Mouse (Mus musculus) forebrain, embryonic 11.5 days (tissue): Measurements from ENCODE around the gene Slc12a9. TPM values are rescaled to one million over a fixed set of nuclear protein-coding genes. Genes with fewer than 3 reads are reported as not detected.
"Not testable (repeated sequence)": the region's sequence is repeated elsewhere in the genome, so short reads cannot be mapped to it uniquely, and the experiment has no call there.

Source experiments
- ATAC-seq: fragments of 200-750 bp; cut with Nextera tagmentation; replicated peaks from 2 replicates; pipeline ENCODE4 v1.8.0; 2017; ENCODE audit warnings: moderate TSS enrichment; ENCODE audit not compliant: low FRiP score
- DNase-seq: peaks from one replicate; pipeline ENCODE4 v3.0.0-alpha.2; 2017; ENCODE audit warnings: low spot score
- H3K27ac ChIP-seq: fragments of 300-500 bp; sonication (generic); 2 replicates; pipeline ENCODE4 v1.5.1; 2014; ENCODE audit warnings: low read depth, low read length
- H3K27me3 ChIP-seq: fragments of 300-500 bp; sonication (generic); 2 replicates; pipeline ENCODE4 v1.6.1; 2014; ENCODE audit warnings: mild to moderate bottlenecking, low read length, mixed read lengths; ENCODE audit not compliant: control insufficient read depth, insufficient read depth
- H3K36me3 ChIP-seq: fragments of 300-500 bp; sonication (generic); 2 replicates; pipeline ENCODE4 v1.6.1; 2014; ENCODE audit warnings: mild to moderate bottlenecking, low read length, moderate library complexity, mixed read lengths; ENCODE audit not compliant: control insufficient read depth, insufficient read depth
- H3K4me1 ChIP-seq: fragments of 300-500 bp; sonication (generic); replicated peaks from 2 replicates; pipeline ENCODE4 v1.6.1; 2014; ENCODE audit warnings: low read length, mixed read lengths; ENCODE audit not compliant: control insufficient read depth, insufficient read depth
- H3K4me2 ChIP-seq: fragments of 300-500 bp; sonication (generic); 2 replicates; pipeline ENCODE4 v1.6.1; 2014; ENCODE audit warnings: low read depth, mild to moderate bottlenecking, low read length, moderate library complexity, mixed read lengths; ENCODE audit not compliant: severe bottlenecking
- H3K4me3 ChIP-seq: fragments of 300-500 bp; sonication (generic); 2 replicates; pipeline ENCODE4 v1.5.1; 2014; ENCODE audit warnings: low read depth, low read length
- H3K9ac ChIP-seq: fragments of 300-500 bp; sonication (generic); 2 replicates; pipeline ENCODE4 v1.6.1; 2014; ENCODE audit warnings: low read length
- H3K9me3 ChIP-seq: fragments of 300-500 bp; sonication (generic); 2 replicates; pipeline ENCODE4 v1.6.1; 2016; ENCODE audit warnings: low read length, mixed read lengths; ENCODE audit not compliant: control insufficient read depth
- WGBS: fragments of 180-500 bp; shearing (Covaris S2); extraction: QIAGEN DNeasy Blood & Tissue Kit; methylation state at CpG from one replicate; pipeline ENCODE4 v1.1.7; 2014; 5-methylcytosine and 5-hydroxymethylcytosine counted together
- microRNA-seq: library from miRNA; unstranded; fragments of <30 nt; microRNA quantifications from one replicate; pipeline ENCODE4, GENCODE M21; 2016; ENCODE audit not compliant: insufficient number of aligned reads
- polyA plus RNA-seq: library from polyadenylated mRNA; unstranded; fragments of >200 nt; fragmentation: Nextera tagmentation; extraction: Ambion mirVana; gene quantifications from 2 replicates; pipeline ENCODE4 v1.2.1, GENCODE M21; 2014

The Slc12a9 gene
- polyA plus RNA-seq, 1 experiment from 2014 or later, result 10.5 TPM

- Histone ChIP-seq H3K9ac (no peak overlapping the region), H3K36me3 (no peaks in the 10 kb centered on the region), H3K9me3 (no peaks in the 10 kb centered on the region), H3K4me2 (no peak overlapping the region), H3K4me1 (peaks cover 13% of the 10 kb centered on the region), H3K27ac (no peak overlapping the region), H3K27me3 (peaks cover 33% of the 10 kb centered on the region), H3K4me3 (no peak overlapping the region)
- 55% methylated on average over 7 of the region's 7 CpGs for WGBS
- no peak for ATAC-seq
- no peak for DNase-seq
These were observed 47.4 kb downstream of the Slc12a9 start for GRCm38 (mm10) chr5:137285986-137286385.

GRCm38 (mm10) chr5:137285045-137285444 lies 48.4 kb downstream of the Slc12a9 start:
- no peak overlapping the region for H3K9ac ChIP-seq
- H3K27ac ChIP-seq, result no peak overlapping the region
- no peak overlapping the region for H3K4me2 ChIP-seq
- H3K27me3 ChIP-seq, result peaks cover 26% of the 10 kb centered on the region
- no peaks in the 10 kb centered on the region for H3K9me3 ChIP-seq
- H3K4me3 ChIP-seq, result no peak overlapping the region
- peaks cover 13% of the 10 kb centered on the region for H3K4me1 ChIP-seq
- DNase-seq, result no peak
- 67% methylated on average over 5 of the region's 5 CpGs for WGBS
- ATAC-seq, result no peak
- no peaks in the 10 kb centered on the region for H3K36me3 ChIP-seq

- not testable (repeated sequence) for H3K9ac ChIP-seq, H3K9me3 ChIP-seq, H3K4me2 ChIP-seq, ATAC-seq, H3K36me3 ChIP-seq, H3K4me3 ChIP-seq, DNase-seq, H3K27ac ChIP-seq
- peaks cover 20% of the 10 kb centered on the region for H3K27me3 ChIP-seq
- WGBS, result 82% methylated on average over 5 of the region's 6 CpGs
- H3K4me1 ChIP-seq, result peaks cover 13% of the 10 kb centered on the region
These were observed 49.0 kb downstream of the Slc12a9 start for GRCm38 (mm10) chr5:137284411-137284810.

GRCm38 (mm10) chr5:137277360-137278342 lies 55.7 kb downstream of the Slc12a9 start:
- 59% methylated on average over 18 of the region's 18 CpGs for WGBS
- Histone ChIP-seq H3K4me2 (no peak overlapping the region), H3K27me3 (no peaks in the 10 kb centered on the region), H3K9me3 (no peaks in the 10 kb centered on the region; the same call in 1 of the 2 replicates), H3K4me3 (no peak overlapping the region), H3K27ac (no peak overlapping the region), H3K36me3 (no peaks in the 10 kb centered on the region), H3K4me1 (no peaks in the 10 kb centered on the region), H3K9ac (no peak overlapping the region)
- ATAC-seq, result no peak
- no peak for DNase-seq

GRCm38 (mm10) chr5:137268131-137268910 lies 65.1 kb downstream of the Slc12a9 start:
- WGBS, result 42% methylated on average over 18 of the region's 18 CpGs
- DNase-seq (no peak), ATAC-seq (no peak)
- no peak overlapping the region for H3K27ac ChIP-seq
- H3K27me3 ChIP-seq, result no peaks in the 10 kb centered on the region
- no peak overlapping the region for H3K4me2 ChIP-seq
- no peaks in the 10 kb centered on the region; the same call in 1 of the 2 replicates for H3K9me3 ChIP-seq
- H3K36me3 ChIP-seq, result no peaks in the 10 kb centered on the region
- H3K4me3 ChIP-seq, result no peak overlapping the region
- no peaks in the 10 kb centered on the region for H3K4me1 ChIP-seq
- H3K9ac ChIP-seq, result peak overlapping the region; percentile 12; the same call in 1 of the 2 replicates

- no peaks in the 10 kb centered on the region for H3K27me3 ChIP-seq
- no peak for DNase-seq
- ATAC-seq, result no peak
- 90% methylated on average over 11 of the region's 11 CpGs for WGBS
- no peak overlapping the region for H3K4me3 ChIP-seq
- H3K36me3 ChIP-seq, result no peaks in the 10 kb centered on the region
- H3K9ac ChIP-seq, result no peak overlapping the region
- no peak overlapping the region for H3K4me2 ChIP-seq
- no peaks in the 10 kb centered on the region for H3K4me1 ChIP-seq
- no peaks in the 10 kb centered on the region for H3K9me3 ChIP-seq
- H3K27ac ChIP-seq, result no peak overlapping the region
These were observed 68.6 kb downstream of the Slc12a9 start for GRCm38 (mm10) chr5:137264787-137265186.

Small RNA genes lying within 50 kb of the gene (microRNA-seq; reads per million reads assigned to microRNA genes)
- gene Mir7036 (not detected), gene Mir8116 (not detected)

Other genes starting within 250 kb of the Slc12a9 start
- 6.2 and 7.6 TPM in 2 replicates for gene Trim56, start 217.4 kb downstream of the Slc12a9 start, polyA plus RNA-seq
- gene Muc3, start 184.3 kb downstream of the Slc12a9 start, polyA plus RNA-seq, result not detected in 2 replicates
- gene Muc3a, start 121.2 kb downstream of the Slc12a9 start, polyA plus RNA-seq, result not detected in 2 replicates
- 3.0 and 3.7 TPM in 2 replicates for gene Ache, start 46.1 kb downstream of the Slc12a9 start, polyA plus RNA-seq
- 6.8 and 8.0 TPM in 2 replicates for gene Ufsp1, start 39.0 kb downstream of the Slc12a9 start, polyA plus RNA-seq
- 190 TPM in 2 replicates for gene Srrt, start 25.9 kb downstream of the Slc12a9 start, polyA plus RNA-seq
- 50.1 and 56.7 TPM in 2 replicates for gene Trip6, start 19.2 kb downstream of the Slc12a9 start, polyA plus RNA-seq
- 34.6 and 35.0 TPM in 2 replicates for gene Ephb4, start 16.5 kb upstream of the Slc12a9 start, polyA plus RNA-seq
- 0.11 and 0.15 TPM in 2 replicates for gene Zan, start 143.5 kb upstream of the Slc12a9 start, polyA plus RNA-seq
- 55.9 and 62.4 TPM in 2 replicates for gene Pop7, start 168.9 kb upstream of the Slc12a9 start, polyA plus RNA-seq
- 14.0 and 14.9 TPM in 2 replicates for gene Gigyf1, start 185.0 kb upstream of the Slc12a9 start, polyA plus RNA-seq
- gene Epo, start 199.6 kb upstream of the Slc12a9 start, polyA plus RNA-seq, result 0.40 and 0.84 TPM in 2 replicates
- gene Gnb2, start 199.9 kb upstream of the Slc12a9 start, polyA plus RNA-seq, result 410 and 508 TPM in 2 replicates
- 20.5 and 22.8 TPM in 2 replicates for gene Actl6b, start 219.9 kb upstream of the Slc12a9 start, polyA plus RNA-seq
- gene Tfr2, start 236.2 kb upstream of the Slc12a9 start, polyA plus RNA-seq, result 1.2 and 2.1 TPM in 2 replicates